Mouse (Mus musculus): ENCODE measurements around the gene Trit1. TPM values are rescaled to one million over a fixed set of nuclear protein-coding genes. Genes with fewer than 3 reads are reported as not detected.
A peak's percentile ranks its signal among the peaks of the same experiment; 100 is the strongest.

The Trit1 gene
- polyA plus RNA-seq, 1 experiment, result 5.0 TPM

- Histone ChIP-seq H3K27me3 (ENCODE audit: control insufficient read depth, insufficient read depth, low read length) (no peaks in the 10 kb centered on the region), H3K27ac (ENCODE audit: insufficient read depth, low read length) (no peak overlapping the region), H3K36me3 (ENCODE audit: control insufficient read depth, insufficient read depth, low read length) (0 out of 2 replicates have a peak, but pooled peaks cover 1% of the 10 kb centered on the region), H3K4me1 (ENCODE audit: control insufficient read depth, insufficient read depth, insufficient read length) (no peaks in the 10 kb centered on the region), H3K4me3 (ENCODE audit: extremely low read depth, insufficient read depth, insufficient read length) (no peak overlapping the region)
- TF ChIP-seq CTCF (IDR thresholded peaks at IDR 0.05; ENCODE audit: extremely low read depth, insufficient read depth, insufficient read length, insufficient replicate concordance) (no peak), POLR2A (IDR thresholded peaks at IDR 0.05; ENCODE audit: low read depth, low read length) (no peak)
- 75% methylated on average over 5 of the region's 5 CpGs for WGBS
- no peak for DNase-seq (ENCODE audit: low read depth in 1 of 2, low spot score in 2 of 2)
Observed at GRCm38 (mm10) chr4:123061744-123062143, 45.3 kb downstream of the Trit1 start.

- 54% methylated on average over 6 of the region's 6 CpGs for WGBS
- Histone ChIP-seq H3K27me3 (ENCODE audit: control insufficient read depth, insufficient read depth, low read length) (no peaks in the 10 kb centered on the region), H3K4me3 (ENCODE audit: extremely low read depth, insufficient read depth, insufficient read length) (no peak overlapping the region), H3K36me3 (ENCODE audit: control insufficient read depth, insufficient read depth, low read length) (no peaks in the 10 kb centered on the region), H3K4me1 (ENCODE audit: control insufficient read depth, insufficient read depth, insufficient read length) (no peaks in the 10 kb centered on the region), H3K27ac (ENCODE audit: insufficient read depth, low read length) (no peak overlapping the region)
- DNase-seq (ENCODE audit: low read depth in 1 of 2, low spot score in 2 of 2), result no peak
- TF ChIP-seq CTCF (IDR thresholded peaks at IDR 0.05; ENCODE audit: extremely low read depth, insufficient read depth, insufficient read length, insufficient replicate concordance) (no peak), POLR2A (IDR thresholded peaks at IDR 0.05; ENCODE audit: low read depth, low read length) (no peak)
Observed at GRCm38 (mm10) chr4:123068646-123069045, 52.2 kb downstream of the Trit1 start.

- H3K4me3 ChIP-seq (ENCODE audit: extremely low read depth, insufficient read depth, insufficient read length), result no peak overlapping the region; the same call in 1 of the 2 replicates
- no peaks in the 10 kb centered on the region for H3K36me3 ChIP-seq (ENCODE audit: control insufficient read depth, insufficient read depth, low read length)
- TF ChIP-seq POLR2A (IDR thresholded peaks at IDR 0.05; ENCODE audit: low read depth, low read length) (no peak), CTCF (IDR thresholded peaks at IDR 0.05; ENCODE audit: extremely low read depth, insufficient read depth, insufficient read length, insufficient replicate concordance) (peak; percentile 48; the same call in 1 of the 2 replicates)
- H3K4me1 ChIP-seq (ENCODE audit: control insufficient read depth, insufficient read depth, insufficient read length), result no peaks in the 10 kb centered on the region
- DNase-seq (ENCODE audit: low read depth in 1 of 2, low spot score in 2 of 2), result peak; percentile 15 to 52
- no peaks in the 10 kb centered on the region for H3K27me3 ChIP-seq (ENCODE audit: control insufficient read depth, insufficient read depth, low read length)
- H3K27ac ChIP-seq (ENCODE audit: insufficient read depth, low read length), result no peak overlapping the region
- 18% methylated on average over 13 of the region's 13 CpGs for WGBS
Observed at GRCm38 (mm10) chr4:123071266-123071966, 55.0 kb downstream of the Trit1 start.

GRCm38 (mm10) chr4:123076928-123077327, 60.5 kb downstream of the Trit1 start:
- no peak for DNase-seq (ENCODE audit: low read depth in 1 of 2, low spot score in 2 of 2)
- H3K4me1 ChIP-seq (ENCODE audit: control insufficient read depth, insufficient read depth, insufficient read length), result no peaks in the 10 kb centered on the region
- no peak overlapping the region for H3K27ac ChIP-seq (ENCODE audit: insufficient read depth, low read length)
- H3K4me3 ChIP-seq (ENCODE audit: extremely low read depth, insufficient read depth, insufficient read length), result no peak overlapping the region
- TF ChIP-seq POLR2A (IDR thresholded peaks at IDR 0.05; ENCODE audit: low read depth, low read length) (no peak), CTCF (IDR thresholded peaks at IDR 0.05; ENCODE audit: extremely low read depth, insufficient read depth, insufficient read length, insufficient replicate concordance) (no peak)
- H3K36me3 ChIP-seq (ENCODE audit: control insufficient read depth, insufficient read depth, low read length), result no peaks in the 10 kb centered on the region
- H3K27me3 ChIP-seq (ENCODE audit: control insufficient read depth, insufficient read depth, low read length), result no peaks in the 10 kb centered on the region
- 91% methylated on average over 8 of the region's 8 CpGs for WGBS

- Histone ChIP-seq H3K4me1 (ENCODE audit: control insufficient read depth, insufficient read depth, insufficient read length) (no peaks in the 10 kb centered on the region), H3K27me3 (ENCODE audit: control insufficient read depth, insufficient read depth, low read length) (no peaks in the 10 kb centered on the region), H3K36me3 (ENCODE audit: control insufficient read depth, insufficient read depth, low read length) (no peaks in the 10 kb centered on the region), H3K27ac (ENCODE audit: insufficient read depth, low read length) (no peak overlapping the region), H3K4me3 (ENCODE audit: extremely low read depth, insufficient read depth, insufficient read length) (no peak overlapping the region)
- DNase-seq (ENCODE audit: low read depth in 1 of 2, low spot score in 2 of 2), result no peak
- WGBS, result 65% methylated on average over 4 of the region's 4 CpGs
- no peak for TF ChIP-seq POLR2A (IDR thresholded peaks at IDR 0.05; ENCODE audit: low read depth, low read length)
- no peak for TF ChIP-seq CTCF (IDR thresholded peaks at IDR 0.05; ENCODE audit: extremely low read depth, insufficient read depth, insufficient read length, insufficient replicate concordance)
Observed at GRCm38 (mm10) chr4:123078231-123078630, 61.8 kb downstream of the Trit1 start.

- no peak for DNase-seq (ENCODE audit: low read depth in 1 of 2, low spot score in 2 of 2)
- Histone ChIP-seq H3K27me3 (ENCODE audit: control insufficient read depth, insufficient read depth, low read length) (no peaks in the 10 kb centered on the region), H3K27ac (ENCODE audit: insufficient read depth, low read length) (no peak overlapping the region), H3K4me3 (ENCODE audit: extremely low read depth, insufficient read depth, insufficient read length) (no peak overlapping the region), H3K4me1 (ENCODE audit: control insufficient read depth, insufficient read depth, insufficient read length) (no peaks in the 10 kb centered on the region), H3K36me3 (ENCODE audit: control insufficient read depth, insufficient read depth, low read length) (no peaks in the 10 kb centered on the region)
- no peak for TF ChIP-seq CTCF (IDR thresholded peaks at IDR 0.05; ENCODE audit: extremely low read depth, insufficient read depth, insufficient read length, insufficient replicate concordance)
- no peak for TF ChIP-seq POLR2A (IDR thresholded peaks at IDR 0.05; ENCODE audit: low read depth, low read length)
- 63% methylated on average over 13 of the region's 13 CpGs for WGBS
Observed at GRCm38 (mm10) chr4:123080791-123081190, 64.4 kb downstream of the Trit1 start.
